Mouse (Mus musculus) forebrain, embryonic 10.5 days (tissue): ENCODE results near the gene Krtap4-2. TPM values are rescaled to one million over a fixed set of nuclear protein-coding genes. Genes with fewer than 3 reads are reported as not detected.

Experiments
- polyA plus RNA-seq: library from polyadenylated mRNA; unstranded; fragments of >200 nt; fragmentation: Nextera tagmentation; extraction: Ambion mirVana; gene quantifications from 2 replicates; pipeline ENCODE4 v1.2.1, GENCODE M21; 2016

Krtap4-2 gene
- polyA plus RNA-seq, 1 experiment from 2014 or later = not detected

Other genes starting within 250 kb of the Krtap4-2 start
- 20.6 and 22.0 TPM in 2 replicates for gene Krt10, start 245.7 kb downstream of the Krtap4-2 start, polyA plus RNA-seq
- gene Krt12, start 212.8 kb downstream of the Krtap4-2 start, polyA plus RNA-seq = not detected in 2 replicates
- gene Krt20, start 196.9 kb downstream of the Krtap4-2 start, polyA plus RNA-seq = 0.35 and 0.64 TPM in 2 replicates
- 0.20 TPM in 1 of 2 replicates, not detected in the other for gene Krt23, start 141.9 kb downstream of the Krtap4-2 start, polyA plus RNA-seq
- not detected in 2 replicates for gene Krt39, start 113.7 kb downstream of the Krtap4-2 start, polyA plus RNA-seq
- gene Krt40, start 91.9 kb downstream of the Krtap4-2 start, polyA plus RNA-seq = not detected in 2 replicates
- not detected in 2 replicates for gene Krtap3-3, start 84.2 kb downstream of the Krtap4-2 start, polyA plus RNA-seq
- gene Krtap3-2, start 78.2 kb downstream of the Krtap4-2 start, polyA plus RNA-seq = not detected in 2 replicates
- not detected in 2 replicates for gene Gm11939, start 75.6 kb downstream of the Krtap4-2 start, polyA plus RNA-seq
- not detected in 2 replicates for gene Krtap3-1, start 68.5 kb downstream of the Krtap4-2 start, polyA plus RNA-seq
- gene Krtap1-5, start 54.1 kb downstream of the Krtap4-2 start, polyA plus RNA-seq = not detected in 2 replicates
- not detected in 2 replicates for gene Krtap1-4, start 51.4 kb downstream of the Krtap4-2 start, polyA plus RNA-seq
- gene Krtap1-3, start 43.7 kb downstream of the Krtap4-2 start, polyA plus RNA-seq = not detected in 2 replicates
- not detected in 2 replicates for gene Krtap9-3, start 37.0 kb downstream of the Krtap4-2 start, polyA plus RNA-seq
- gene Gm11938, start 31.8 kb downstream of the Krtap4-2 start, polyA plus RNA-seq = not detected in 2 replicates
- gene Gm11937, start 24.9 kb downstream of the Krtap4-2 start, polyA plus RNA-seq = not detected in 2 replicates
- not detected in 2 replicates for gene Krtap2-4, start 20.2 kb downstream of the Krtap4-2 start, polyA plus RNA-seq
- gene Gm11562, start 14.6 kb downstream of the Krtap4-2 start, polyA plus RNA-seq = not detected in 2 replicates
- not detected in 2 replicates for gene Krtap4-1, start 6.8 kb downstream of the Krtap4-2 start, polyA plus RNA-seq
- gene Krtap4-7, start 9.0 kb upstream of the Krtap4-2 start, polyA plus RNA-seq = not detected in 2 replicates
- not detected in 2 replicates for gene Gm11555, start 15.2 kb upstream of the Krtap4-2 start, polyA plus RNA-seq
- not detected in 2 replicates for gene Gm11563, start 23.9 kb upstream of the Krtap4-2 start, polyA plus RNA-seq
- not detected in 2 replicates for gene Krtap4-6, start 30.9 kb upstream of the Krtap4-2 start, polyA plus RNA-seq
- gene Gm14190, start 55.7 kb upstream of the Krtap4-2 start, polyA plus RNA-seq = not detected in 2 replicates
- not detected in 2 replicates for gene Gm14180, start 99.2 kb upstream of the Krtap4-2 start, polyA plus RNA-seq
- not detected in 2 replicates for gene Gm11595, start 137.8 kb upstream of the Krtap4-2 start, polyA plus RNA-seq
- gene Krtap4-8, start 145.6 kb upstream of the Krtap4-2 start, polyA plus RNA-seq = not detected in 2 replicates
- gene Krtap4-9, start 150.1 kb upstream of the Krtap4-2 start, polyA plus RNA-seq = not detected in 2 replicates
- gene Gm11596, start 158.4 kb upstream of the Krtap4-2 start, polyA plus RNA-seq = not detected in 2 replicates
- not detected in 2 replicates for gene Gm11569, start 163.8 kb upstream of the Krtap4-2 start, polyA plus RNA-seq
- not detected in 2 replicates for gene Gm11554, start 169.4 kb upstream of the Krtap4-2 start, polyA plus RNA-seq
- gene Krtap4-13, start 174.8 kb upstream of the Krtap4-2 start, polyA plus RNA-seq = not detected in 2 replicates
- gene Gm11564, start 180.6 kb upstream of the Krtap4-2 start, polyA plus RNA-seq = not detected in 2 replicates
- gene 2300003K06Rik, start 203.0 kb upstream of the Krtap4-2 start, polyA plus RNA-seq = not detected in 2 replicates
- gene Krtap4-16, start 216.5 kb upstream of the Krtap4-2 start, polyA plus RNA-seq = not detected in 2 replicates
- gene Gm11568, start 222.8 kb upstream of the Krtap4-2 start, polyA plus RNA-seq = not detected in 2 replicates
- gene Gm11559, start 229.4 kb upstream of the Krtap4-2 start, polyA plus RNA-seq = not detected in 2 replicates
- not detected in 2 replicates for gene Krtap9-1, start 238.3 kb upstream of the Krtap4-2 start, polyA plus RNA-seq
- gene Gm11567, start 244.1 kb upstream of the Krtap4-2 start, polyA plus RNA-seq = not detected in 2 replicates